Mouse (Mus musculus): ENCODE measurements around the gene Sesn2. TPM values are rescaled to one million over a fixed set of nuclear protein-coding genes. Genes with fewer than 3 reads are reported as not detected.
A peak's percentile ranks its signal among the peaks of the same experiment; 100 is the strongest.

Gene Sesn2
- polyA plus RNA-seq, 1 experiment = 8.2 TPM

GRCm38 (mm10) chr4:132469873-132470272 is 40.4 kb downstream of the Sesn2 start:
- Histone ChIP-seq H3K4me1 (ENCODE audit: control insufficient read depth, insufficient read depth, low read length) (no peaks in the 10 kb centered on the region), H3K4me3 (ENCODE audit: insufficient read depth, low read length) (no peak overlapping the region), H3K27ac (ENCODE audit: insufficient read depth, low read length) (no peak overlapping the region)
- TF ChIP-seq POLR2A (IDR thresholded peaks at IDR 0.05; ENCODE audit: extremely low read depth, insufficient read depth, low read length) = no peak
- no peak for TF ChIP-seq CTCF (IDR thresholded peaks at IDR 0.05; ENCODE audit: extremely low read depth, insufficient read depth, low read length)

- H3K27ac ChIP-seq (ENCODE audit: insufficient read depth, low read length) = no peak overlapping the region
- peak overlapping the region; percentile 85 for H3K4me3 ChIP-seq (ENCODE audit: insufficient read depth, low read length)
- peaks cover 7% of the 10 kb centered on the region for H3K4me1 ChIP-seq (ENCODE audit: control insufficient read depth, insufficient read depth, low read length)
- no peak for TF ChIP-seq POLR2A (IDR thresholded peaks at IDR 0.05; ENCODE audit: extremely low read depth, insufficient read depth, low read length)
- TF ChIP-seq CTCF (IDR thresholded peaks at IDR 0.05; ENCODE audit: extremely low read depth, insufficient read depth, low read length) = no peak
These were observed 46.1 kb downstream of the Sesn2 start for GRCm38 (mm10) chr4:132464255-132464613.

GRCm38 (mm10) chr4:132463430-132464254 is 46.7 kb downstream of the Sesn2 start, which contains the start of gene Med18:
Gene Med18, minus strand, starts transcription at chr4:132463921.
- TF ChIP-seq CTCF (IDR thresholded peaks at IDR 0.05; ENCODE audit: extremely low read depth, insufficient read depth, low read length) (peak; percentile 8; the same call in 1 of the 2 replicates), POLR2A (IDR thresholded peaks at IDR 0.05; ENCODE audit: extremely low read depth, insufficient read depth, low read length) (peak; percentile 59; the same call in 1 of the 2 replicates)
- peaks cover 7% of the 10 kb centered on the region for H3K4me1 ChIP-seq (ENCODE audit: control insufficient read depth, insufficient read depth, low read length)
- peak within 1 kb of the TSS; percentile 85 for H3K4me3 ChIP-seq (ENCODE audit: insufficient read depth, low read length)
- no peak within 1 kb of the TSS for H3K27ac ChIP-seq (ENCODE audit: insufficient read depth, low read length)

GRCm38 (mm10) chr4:132462836-132463235 is 47.5 kb downstream of the Sesn2 start:
- no peak overlapping the region for H3K27ac ChIP-seq (ENCODE audit: insufficient read depth, low read length)
- peak overlapping the region; percentile 85 for H3K4me3 ChIP-seq (ENCODE audit: insufficient read depth, low read length)
- peaks cover 7% of the 10 kb centered on the region for H3K4me1 ChIP-seq (ENCODE audit: control insufficient read depth, insufficient read depth, low read length)
- no peak for TF ChIP-seq CTCF (IDR thresholded peaks at IDR 0.05; ENCODE audit: extremely low read depth, insufficient read depth, low read length)
- no peak for TF ChIP-seq POLR2A (IDR thresholded peaks at IDR 0.05; ENCODE audit: extremely low read depth, insufficient read depth, low read length)

- Histone ChIP-seq H3K4me3 (ENCODE audit: insufficient read depth, low read length) (no peak overlapping the region), H3K4me1 (ENCODE audit: control insufficient read depth, insufficient read depth, low read length) (peaks cover 7% of the 10 kb centered on the region), H3K27ac (ENCODE audit: insufficient read depth, low read length) (no peak overlapping the region)
- TF ChIP-seq CTCF (IDR thresholded peaks at IDR 0.05; ENCODE audit: extremely low read depth, insufficient read depth, low read length) = no peak
- TF ChIP-seq POLR2A (IDR thresholded peaks at IDR 0.05; ENCODE audit: extremely low read depth, insufficient read depth, low read length) = no peak
These were observed 50.1 kb downstream of the Sesn2 start for GRCm38 (mm10) chr4:132460225-132460624.

GRCm38 (mm10) chr4:132455561-132455960 is 54.7 kb downstream of the Sesn2 start:
- no peak for TF ChIP-seq POLR2A (IDR thresholded peaks at IDR 0.05; ENCODE audit: extremely low read depth, insufficient read depth, low read length)
- no peak for TF ChIP-seq CTCF (IDR thresholded peaks at IDR 0.05; ENCODE audit: extremely low read depth, insufficient read depth, low read length)
- H3K4me1 ChIP-seq (ENCODE audit: control insufficient read depth, insufficient read depth, low read length) = no peaks in the 10 kb centered on the region
- H3K27ac ChIP-seq (ENCODE audit: insufficient read depth, low read length) = no peak overlapping the region
- H3K4me3 ChIP-seq (ENCODE audit: insufficient read depth, low read length) = no peak overlapping the region

- H3K4me1 ChIP-seq (ENCODE audit: control insufficient read depth, insufficient read depth, low read length) = no peaks in the 10 kb centered on the region
- no peak overlapping the region for H3K4me3 ChIP-seq (ENCODE audit: insufficient read depth, low read length)
- no peak overlapping the region for H3K27ac ChIP-seq (ENCODE audit: insufficient read depth, low read length)
- TF ChIP-seq POLR2A (IDR thresholded peaks at IDR 0.05; ENCODE audit: extremely low read depth, insufficient read depth, low read length) (no peak), CTCF (IDR thresholded peaks at IDR 0.05; ENCODE audit: extremely low read depth, insufficient read depth, low read length) (no peak)
These were observed 55.2 kb downstream of the Sesn2 start for GRCm38 (mm10) chr4:132455146-132455545.

GRCm38 (mm10) chr4:132454216-132454615 is 56.1 kb downstream of the Sesn2 start:
- H3K4me3 ChIP-seq (ENCODE audit: insufficient read depth, low read length) = no peak overlapping the region
- TF ChIP-seq POLR2A (IDR thresholded peaks at IDR 0.05; ENCODE audit: extremely low read depth, insufficient read depth, low read length) (no peak), CTCF (IDR thresholded peaks at IDR 0.05; ENCODE audit: extremely low read depth, insufficient read depth, low read length) (no peak)
- no peak overlapping the region for H3K27ac ChIP-seq (ENCODE audit: insufficient read depth, low read length)
- H3K4me1 ChIP-seq (ENCODE audit: control insufficient read depth, insufficient read depth, low read length) = no peaks in the 10 kb centered on the region

GRCm38 (mm10) chr4:132449778-132450177 is 60.5 kb downstream of the Sesn2 start:
- TF ChIP-seq CTCF (IDR thresholded peaks at IDR 0.05; ENCODE audit: extremely low read depth, insufficient read depth, low read length) (no peak), POLR2A (IDR thresholded peaks at IDR 0.05; ENCODE audit: extremely low read depth, insufficient read depth, low read length) (no peak)
- no peak overlapping the region for H3K4me3 ChIP-seq (ENCODE audit: insufficient read depth, low read length)
- H3K4me1 ChIP-seq (ENCODE audit: control insufficient read depth, insufficient read depth, low read length) = no peaks in the 10 kb centered on the region
- H3K27ac ChIP-seq (ENCODE audit: insufficient read depth, low read length) = no peak overlapping the region

- H3K27ac ChIP-seq (ENCODE audit: insufficient read depth, low read length) = no peak overlapping the region
- no peak for TF ChIP-seq POLR2A (IDR thresholded peaks at IDR 0.05; ENCODE audit: extremely low read depth, insufficient read depth, low read length)
- TF ChIP-seq CTCF (IDR thresholded peaks at IDR 0.05; ENCODE audit: extremely low read depth, insufficient read depth, low read length) = no peak
- H3K4me1 ChIP-seq (ENCODE audit: control insufficient read depth, insufficient read depth, low read length) = no peaks in the 10 kb centered on the region
- no peak overlapping the region for H3K4me3 ChIP-seq (ENCODE audit: insufficient read depth, low read length)
These were observed 64.2 kb downstream of the Sesn2 start for GRCm38 (mm10) chr4:132446105-132446504.

All from cortical plate, adult 2 months (tissue).